Mouse (Mus musculus) limb, embryonic 14.5 days (tissue): ENCODE results near the gene Mbd3l1. TPM values are rescaled to one million over a fixed set of nuclear protein-coding genes. Genes with fewer than 3 reads are reported as not detected.

Source experiments
- ATAC-seq: fragments of 200-750 bp; cut with Nextera tagmentation; 2 replicates; pipeline ENCODE4 v1.8.0; 2017; ENCODE audit warnings: low read depth, moderate number of reproducible peaks, moderate TSS enrichment; ENCODE audit not compliant: low FRiP score
- DNase-seq: peaks from one replicate; pipeline ENCODE4 v3.0.0-alpha.2; 2015; ENCODE audit warnings: low spot score
- H3K27ac ChIP-seq: fragments of 300-500 bp; sonication (generic); replicated peaks from 2 replicates; pipeline ENCODE4 v1.5.1; 2014; ENCODE audit warnings: low read depth, mild to moderate bottlenecking, low read length, moderate library complexity, mixed read lengths
- H3K27me3 ChIP-seq: fragments of 300-500 bp; sonication (generic); 2 replicates; pipeline ENCODE4 v1.6.1; 2014; ENCODE audit warnings: low read length, mixed read lengths; ENCODE audit not compliant: control insufficient read depth, insufficient read depth
- H3K36me3 ChIP-seq: fragments of 300-500 bp; sonication (generic); 2 replicates; pipeline ENCODE4 v1.6.1; 2014; ENCODE audit warnings: mild to moderate bottlenecking, low read length, moderate library complexity, mixed read lengths; ENCODE audit not compliant: control insufficient read depth, insufficient read depth
- H3K4me1 ChIP-seq: fragments of 300-500 bp; sonication (generic); 2 replicates; pipeline ENCODE4 v1.6.1; 2014; ENCODE audit warnings: antibody characterized with exemption, low read length, mixed read lengths; ENCODE audit not compliant: control insufficient read depth, insufficient read depth
- H3K4me2 ChIP-seq: fragments of 300-500 bp; sonication (generic); replicated peaks from 2 replicates; pipeline ENCODE4 v1.6.1; 2014; ENCODE audit warnings: low read depth, mild to moderate bottlenecking, low read length, moderate library complexity; ENCODE audit not compliant: severe bottlenecking
- H3K4me3 ChIP-seq: fragments of 300-500 bp; sonication (generic); replicated peaks from 2 replicates; pipeline ENCODE4 v1.5.1; 2014; ENCODE audit warnings: low read length
- H3K9ac ChIP-seq: fragments of 300-500 bp; sonication (generic); 2 replicates; pipeline ENCODE4 v1.6.1; 2014; ENCODE audit warnings: mild to moderate bottlenecking, low read depth, low read length, moderate library complexity; ENCODE audit not compliant: severe bottlenecking
- H3K9me3 ChIP-seq: fragments of 300-500 bp; sonication (generic); 2 replicates; pipeline ENCODE4 v1.6.1; 2016; ENCODE audit warnings: low read length; ENCODE audit not compliant: control insufficient read depth
- POLR2A ChIP-seq: fragments of 200-500 bp; IDR thresholded peaks from 2 replicates; pipeline ENCODE4 v1.8.0; 2012; ENCODE audit warnings: inconsistent platforms, mild to moderate bottlenecking, moderate library complexity, borderline replicate concordance; ENCODE audit not compliant: insufficient read depth, insufficient read length; ENCODE audit errors: extremely low read depth
- WGBS: fragments of 180-500 bp; shearing (Covaris S2); extraction: QIAGEN DNeasy Blood & Tissue Kit; methylation state at CpG from one replicate; pipeline ENCODE4 v1.1.7; 2014; 5-methylcytosine and 5-hydroxymethylcytosine counted together
- microRNA-seq: library from miRNA; unstranded; fragments of <30 nt; microRNA quantifications from one replicate; pipeline ENCODE4, GENCODE M21; 2016
- polyA plus RNA-seq, 2 experiments: library from polyadenylated mRNA; depleted of rRNA in 1 of 2; stranded (reverse) in 1 of 2; unstranded in 1 of 2; fragments of >200 nt; fragmentation: Nextera tagmentation in 1 of 2; extraction: Ambion mirVana in 1 of 2; gene quantifications; 2 replicates each; pipeline versions ENCODE4 v1.2.1 to v1.2.3; 2012 to 2014

Gene Mbd3l1
- polyA plus RNA-seq, 2 experiments: not detected

GRCm38 (mm10) chr9:18468005-18468404 is 10.2 kb upstream of the Mbd3l1 start:
- H3K9me3 ChIP-seq: no peaks in the 10 kb centered on the region
- DNase-seq: no peak
- H3K4me3 ChIP-seq: no peak overlapping the region
- H3K27me3 ChIP-seq: no peaks in the 10 kb centered on the region
- H3K36me3 ChIP-seq: peaks cover 10% of the 10 kb centered on the region; the same call in 1 of the 2 replicates
- H3K9ac ChIP-seq: no peak overlapping the region
- no peak for TF ChIP-seq POLR2A
- H3K27ac ChIP-seq: no peak overlapping the region
- 0 out of 2 replicates have a peak, but pooled peaks cover 4% of the 10 kb centered on the region for H3K4me1 ChIP-seq
- ATAC-seq: no peak
- no peak overlapping the region for H3K4me2 ChIP-seq
- 88% methylated on average over 3 of the region's 3 CpGs for WGBS

- H3K9me3 ChIP-seq: no peaks in the 10 kb centered on the region
- 4% methylated on average over 38 of the region's 39 CpGs for whole genome bisulfite sequencing
- peak; percentile 58; the same call in 1 of the 2 replicates for TF ChIP-seq POLR2A
- ATAC-seq (peak; percentile 97), DNase-seq (peak; percentile 83)
- H3K4me3 ChIP-seq: peak overlapping the region; percentile 57
- H3K4me2 ChIP-seq: peak overlapping the region; percentile 58
- H3K4me1 ChIP-seq: 0 out of 2 replicates have a peak, but pooled peaks cover 5% of the 10 kb centered on the region
- peaks cover 4% of the 10 kb centered on the region; the same call in 1 of the 2 replicates for H3K36me3 ChIP-seq
- no peaks in the 10 kb centered on the region for H3K27me3 ChIP-seq
- H3K9ac ChIP-seq: peak overlapping the region; percentile 59
- peak overlapping the region; percentile 71 for H3K27ac ChIP-seq
Measured at GRCm38 (mm10) chr9:18473324-18474128, 4.6 kb upstream of the Mbd3l1 start.

GRCm38 (mm10) chr9:18508098-18508497 is 29.9 kb downstream of the Mbd3l1 start:
- no peak overlapping the region for H3K4me3 ChIP-seq
- H3K36me3 ChIP-seq: no peaks in the 10 kb centered on the region
- no peaks in the 10 kb centered on the region for H3K27me3 ChIP-seq
- H3K9ac ChIP-seq: no peak overlapping the region
- ATAC-seq (no peak), DNase-seq (no peak)
- H3K9me3 ChIP-seq: no peaks in the 10 kb centered on the region
- H3K4me1 ChIP-seq: no peaks in the 10 kb centered on the region
- H3K4me2 ChIP-seq: no peak overlapping the region
- WGBS: 54% methylated on average over 2 of the region's 2 CpGs
- no peak for TF ChIP-seq POLR2A
- H3K27ac ChIP-seq: no peak overlapping the region

Small RNA genes lying within 50 kb of the gene (microRNA-seq; reads per million reads assigned to microRNA genes)
- gene Gm22854: not detected

Other genes starting within 250 kb of the Mbd3l1 start
- gene Chordc1, start 186.2 kb upstream of the Mbd3l1 start, polyA plus RNA-seq (2012; rRNA removed): 51.0 and 59.1 TPM in 2 replicates
- gene Chordc1, start 186.2 kb upstream of the Mbd3l1 start, polyA plus RNA-seq (2014; fragmentation: Nextera tagmentation; extraction: Ambion mirVana): 84.6 and 92.7 TPM in 2 replicates
- 3.2 and 3.5 TPM in 2 replicates for gene Naalad2, start 75.4 kb upstream of the Mbd3l1 start, polyA plus RNA-seq (2012; rRNA removed)
- 3.0 and 3.2 TPM in 2 replicates for gene Naalad2, start 75.4 kb upstream of the Mbd3l1 start, polyA plus RNA-seq (2014; fragmentation: Nextera tagmentation; extraction: Ambion mirVana)
- gene Ubtfl1, start 73.9 kb upstream of the Mbd3l1 start, polyA plus RNA-seq (2012; rRNA removed): not detected in 2 replicates
- gene Ubtfl1, start 73.9 kb upstream of the Mbd3l1 start, polyA plus RNA-seq (2014; fragmentation: Nextera tagmentation; extraction: Ambion mirVana): not detected in 2 replicates
- not detected in 2 replicates for gene Mbd3l2, start 47.7 kb upstream of the Mbd3l1 start, polyA plus RNA-seq (2012; rRNA removed)
- not detected in 2 replicates for gene Mbd3l2, start 47.7 kb upstream of the Mbd3l1 start, polyA plus RNA-seq (2014; fragmentation: Nextera tagmentation; extraction: Ambion mirVana)
- gene Zfp558, start 91 bp upstream of the Mbd3l1 start, polyA plus RNA-seq (2012; rRNA removed): 4.0 and 6.3 TPM in 2 replicates
- 5.1 and 8.1 TPM in 2 replicates for gene Zfp558, start 91 bp upstream of the Mbd3l1 start, polyA plus RNA-seq (2014; fragmentation: Nextera tagmentation; extraction: Ambion mirVana)
- 0.59 TPM in 1 of 2 replicates, not detected in the other for gene Muc16, start 196.2 kb downstream of the Mbd3l1 start, polyA plus RNA-seq (2012; rRNA removed)
- gene Muc16, start 196.2 kb downstream of the Mbd3l1 start, polyA plus RNA-seq (2014; fragmentation: Nextera tagmentation; extraction: Ambion mirVana): not detected in 2 replicates